Mouse (Mus musculus): ENCODE measurements around the gene Naglu. TPM values are rescaled to one million over a fixed set of nuclear protein-coding genes. Genes with fewer than 3 reads are reported as not detected.

The Naglu gene
- polyA plus RNA-seq, 1 experiment from 2014 or later = 25.6 TPM

DNA sequence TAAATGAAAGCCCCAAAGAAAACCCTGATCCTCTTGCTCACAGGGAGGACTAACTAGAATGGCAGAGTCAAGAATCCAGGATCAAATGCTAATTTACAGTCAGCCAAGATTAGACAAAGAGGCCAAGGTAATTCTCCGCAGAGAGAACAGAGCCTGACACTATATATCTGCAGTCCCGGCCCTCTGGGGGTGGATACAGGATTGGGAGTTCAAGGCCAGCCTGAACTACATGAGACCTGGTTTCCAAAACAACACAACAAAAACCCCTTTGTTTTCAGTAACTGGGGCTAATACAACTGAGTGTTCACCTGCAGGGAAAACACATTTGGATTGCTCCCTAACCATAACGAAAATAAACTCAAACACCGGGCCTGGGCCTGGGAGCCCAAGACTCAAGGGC lies 5.3 kb upstream of the Naglu start:
- Histone ChIP-seq H3K4me2 (replicated peaks; ENCODE audit: low read depth) (no peak overlapping the region; the same call in 1 of the 2 replicates), H3K36me3 (ENCODE audit: control insufficient read depth, insufficient read depth) (peaks cover 7% of the 10 kb centered on the region), H3K9me3 (ENCODE audit: control insufficient read depth) (no peaks in the 10 kb centered on the region), H3K27me3 (replicated peaks; ENCODE audit: control insufficient read depth, insufficient read depth, low read length) (no peaks in the 10 kb centered on the region), H3K4me1 (replicated peaks; ENCODE audit: control insufficient read depth, insufficient read depth, low read length) (peaks cover 16% of the 10 kb centered on the region; the same call in 1 of the 2 replicates), H3K9ac (ENCODE audit: low read depth, low read length) (no peak overlapping the region), H3K27ac (ENCODE audit: low read depth, low read length) (peak overlapping the region; percentile 92), H3K4me3 (ENCODE audit: low read depth, low read length) (no peak overlapping the region)
- WGBS = 42% methylated on average over 4 of the region's 4 CpGs
- TF ChIP-seq CTCF (IDR thresholded peaks at IDR 0.05; ENCODE audit: low read depth) = no peak
- ATAC-seq = no peak

DNA sequence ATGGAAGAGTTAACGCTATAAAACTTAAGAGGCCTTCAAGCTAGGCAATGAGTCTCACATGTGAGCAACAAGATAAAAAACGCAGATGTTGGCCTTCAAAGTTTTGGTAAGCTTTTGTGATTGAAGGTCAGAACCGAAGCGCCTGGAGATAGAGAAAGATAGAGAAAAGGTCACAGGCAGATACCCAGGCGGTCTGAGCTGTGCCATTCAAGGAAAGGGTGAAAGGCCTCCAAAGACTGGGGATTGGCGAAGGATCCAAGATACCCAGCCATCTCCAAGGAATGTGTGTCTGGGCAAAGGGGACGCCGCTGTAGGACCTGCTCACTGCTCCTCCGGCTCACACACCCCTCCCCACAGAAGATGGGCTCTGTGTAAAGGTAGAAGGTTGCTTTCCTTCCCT lies 4.8 kb upstream of the Naglu start:
- WGBS = 77% methylated on average over 9 of the region's 9 CpGs
- H3K4me2 ChIP-seq (replicated peaks; ENCODE audit: low read depth) = no peak overlapping the region
- no peak overlapping the region for H3K4me3 ChIP-seq (ENCODE audit: low read depth, low read length)
- H3K27me3 ChIP-seq (replicated peaks; ENCODE audit: control insufficient read depth, insufficient read depth, low read length) = no peaks in the 10 kb centered on the region
- TF ChIP-seq CTCF (IDR thresholded peaks at IDR 0.05; ENCODE audit: low read depth) = no peak
- no peaks in the 10 kb centered on the region for H3K9me3 ChIP-seq (ENCODE audit: control insufficient read depth)
- no peak for ATAC-seq
- H3K4me1 ChIP-seq (replicated peaks; ENCODE audit: control insufficient read depth, insufficient read depth, low read length) = peaks cover 16% of the 10 kb centered on the region; the same call in 1 of the 2 replicates
- peaks cover 7% of the 10 kb centered on the region for H3K36me3 ChIP-seq (ENCODE audit: control insufficient read depth, insufficient read depth)
- peak overlapping the region; percentile 92; the same call in 1 of the 2 replicates for H3K27ac ChIP-seq (ENCODE audit: low read depth, low read length)
- H3K9ac ChIP-seq (ENCODE audit: low read depth, low read length) = no peak overlapping the region

DNA sequence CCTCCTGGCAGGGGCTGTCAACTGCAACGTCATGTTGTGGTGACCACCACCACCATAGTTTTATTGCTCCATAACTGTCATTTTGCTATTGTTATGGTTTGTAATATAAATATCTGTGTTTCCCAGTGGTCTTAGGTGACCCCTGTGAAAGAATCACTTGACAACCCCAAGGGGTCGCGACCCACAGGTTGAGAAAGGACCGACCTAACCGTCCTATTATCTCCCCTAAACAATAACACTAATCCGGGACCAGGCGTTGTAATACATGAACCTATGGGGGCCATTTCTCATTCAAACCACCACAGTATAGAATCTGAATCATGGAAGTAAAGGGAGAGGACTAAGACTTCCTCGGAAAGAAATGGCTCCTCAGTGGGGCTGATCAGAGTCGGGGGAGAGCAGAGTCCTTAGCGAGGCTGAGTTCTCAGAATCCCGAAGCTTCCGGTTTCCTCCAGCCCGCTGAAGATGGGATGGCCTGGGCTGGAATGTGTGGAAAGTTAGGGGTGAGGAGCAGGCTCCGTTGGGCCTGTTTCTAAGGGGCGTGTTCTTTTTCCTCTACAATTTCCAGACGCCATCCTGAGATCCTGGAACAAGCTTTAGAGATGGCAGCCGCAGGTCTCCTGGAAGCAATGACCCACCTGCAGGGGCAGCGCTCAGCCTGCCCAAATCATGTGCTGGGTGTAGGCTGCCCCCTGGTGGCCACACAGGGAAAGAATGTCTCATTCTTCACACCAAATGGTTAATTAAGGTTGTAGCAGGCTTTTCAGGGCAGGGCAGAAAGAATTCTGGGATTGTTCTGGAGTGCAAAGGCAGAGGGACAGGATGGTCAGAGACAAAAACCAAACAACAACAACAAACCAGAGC lies 3.0 kb upstream of the Naglu start:
- ATAC-seq = no peak
- Histone ChIP-seq H3K9ac (ENCODE audit: low read depth, low read length) (no peak overlapping the region), H3K27ac (ENCODE audit: low read depth, low read length) (no peak overlapping the region), H3K36me3 (ENCODE audit: control insufficient read depth, insufficient read depth) (peaks cover 7% of the 10 kb centered on the region; the same call in 1 of the 2 replicates), H3K4me2 (replicated peaks; ENCODE audit: low read depth) (peak overlapping the region; percentile 64), H3K4me3 (ENCODE audit: low read depth, low read length) (peak overlapping the region; percentile 20; the same call in 1 of the 2 replicates), H3K9me3 (ENCODE audit: control insufficient read depth) (no peaks in the 10 kb centered on the region), H3K27me3 (replicated peaks; ENCODE audit: control insufficient read depth, insufficient read depth, low read length) (no peaks in the 10 kb centered on the region), H3K4me1 (replicated peaks; ENCODE audit: control insufficient read depth, insufficient read depth, low read length) (peaks cover 16% of the 10 kb centered on the region; the same call in 1 of the 2 replicates)
- 19% methylated on average over 18 of the region's 18 CpGs for WGBS
- TF ChIP-seq CTCF (IDR thresholded peaks at IDR 0.05; ENCODE audit: low read depth) = peak; percentile 99

DNA sequence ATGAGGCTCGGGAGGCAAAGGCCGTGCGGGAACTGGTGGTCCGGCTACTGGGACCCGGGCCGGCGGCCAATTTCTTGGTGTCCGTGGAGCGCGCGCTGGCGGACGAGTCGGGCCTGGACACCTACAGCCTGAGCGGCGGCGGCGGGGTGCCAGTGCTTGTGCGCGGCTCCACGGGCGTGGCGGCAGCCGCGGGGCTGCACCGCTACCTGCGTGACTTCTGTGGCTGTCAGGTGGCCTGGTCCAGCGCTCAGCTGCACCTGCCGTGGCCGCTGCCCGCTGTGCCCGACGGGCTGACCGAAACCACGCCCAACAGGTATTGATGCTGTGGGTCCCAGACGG lies 346 bp downstream of the Naglu start:
- no peaks in the 10 kb centered on the region for H3K27me3 ChIP-seq (replicated peaks; ENCODE audit: control insufficient read depth, insufficient read depth, low read length)
- H3K4me1 ChIP-seq (replicated peaks; ENCODE audit: control insufficient read depth, insufficient read depth, low read length) = peaks cover 4% of the 10 kb centered on the region; the same call in 1 of the 2 replicates
- H3K4me3 ChIP-seq (ENCODE audit: low read depth, low read length) = peak overlapping the region; percentile 78
- H3K36me3 ChIP-seq (ENCODE audit: control insufficient read depth, insufficient read depth) = no peaks in the 10 kb centered on the region
- no peak overlapping the region for H3K27ac ChIP-seq (ENCODE audit: low read depth, low read length)
- peak overlapping the region; percentile 53 for H3K9ac ChIP-seq (ENCODE audit: low read depth, low read length)
- no peaks in the 10 kb centered on the region for H3K9me3 ChIP-seq (ENCODE audit: control insufficient read depth)
- 0% methylated on average over 30 of the region's 36 CpGs for WGBS
- H3K4me2 ChIP-seq (replicated peaks; ENCODE audit: low read depth) = peak overlapping the region; percentile 99
- TF ChIP-seq CTCF (IDR thresholded peaks at IDR 0.05; ENCODE audit: low read depth) = no peak
- ATAC-seq = peak; percentile 63

DNA sequence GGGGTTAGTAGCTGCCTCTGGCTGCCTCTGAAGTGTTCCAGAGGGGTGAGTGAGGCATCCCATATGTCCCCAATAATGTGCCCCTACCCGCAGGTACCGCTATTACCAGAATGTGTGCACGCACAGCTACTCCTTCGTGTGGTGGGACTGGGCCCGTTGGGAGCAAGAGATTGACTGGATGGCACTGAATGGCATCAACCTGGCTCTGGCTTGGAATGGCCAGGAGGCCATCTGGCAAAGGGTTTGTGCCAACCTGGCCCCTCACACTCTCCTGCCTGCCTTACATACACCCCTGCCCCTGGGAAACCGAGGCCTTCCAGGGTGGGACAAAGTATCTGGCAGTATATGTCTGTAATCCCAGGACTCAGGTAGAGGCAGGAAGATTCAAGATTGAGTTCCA lies 1.2 kb downstream of the Naglu start:
- H3K27me3 ChIP-seq (replicated peaks; ENCODE audit: control insufficient read depth, insufficient read depth, low read length) = no peaks in the 10 kb centered on the region
- H3K4me2 ChIP-seq (replicated peaks; ENCODE audit: low read depth) = no peak overlapping the region
- no peak overlapping the region for H3K9ac ChIP-seq (ENCODE audit: low read depth, low read length)
- no peak for ATAC-seq
- H3K4me3 ChIP-seq (ENCODE audit: low read depth, low read length) = no peak overlapping the region
- TF ChIP-seq CTCF (IDR thresholded peaks at IDR 0.05; ENCODE audit: low read depth) = no peak
- H3K4me1 ChIP-seq (replicated peaks; ENCODE audit: control insufficient read depth, insufficient read depth, low read length) = peaks cover 3% of the 10 kb centered on the region; the same call in 1 of the 2 replicates
- H3K27ac ChIP-seq (ENCODE audit: low read depth, low read length) = no peak overlapping the region
- peaks cover under 1% of the 10 kb centered on the region; the same call in 1 of the 2 replicates for H3K36me3 ChIP-seq (ENCODE audit: control insufficient read depth, insufficient read depth)
- WGBS = 72% methylated on average over 6 of the region's 6 CpGs
- no peaks in the 10 kb centered on the region for H3K9me3 ChIP-seq (ENCODE audit: control insufficient read depth)

DNA sequence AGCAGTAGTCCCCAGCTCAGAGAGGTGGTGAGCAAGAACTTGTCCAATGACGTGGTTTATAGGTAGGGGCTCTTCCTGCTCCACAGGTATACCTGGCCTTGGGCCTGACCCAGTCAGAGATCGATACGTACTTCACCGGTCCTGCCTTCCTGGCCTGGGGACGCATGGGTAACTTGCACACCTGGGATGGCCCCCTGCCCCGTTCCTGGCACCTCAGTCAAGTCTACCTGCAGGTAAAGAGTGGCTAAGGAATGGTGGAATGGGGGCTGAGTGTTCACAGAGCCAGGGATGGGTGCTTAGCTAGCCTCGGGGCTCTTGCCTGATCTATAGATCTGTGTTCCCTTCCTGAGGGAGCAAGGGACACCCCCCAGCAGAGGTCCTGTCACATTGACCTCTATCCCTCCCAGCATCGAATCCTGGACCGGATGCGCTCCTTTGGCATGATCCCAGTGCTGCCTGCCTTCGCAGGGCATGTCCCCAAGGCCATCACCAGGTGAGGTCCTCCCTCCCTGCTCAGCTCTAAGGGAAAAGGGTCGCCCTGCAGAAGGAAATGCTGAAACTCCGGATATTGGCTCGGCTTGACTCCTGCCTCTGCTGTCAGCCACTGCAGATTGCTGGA lies 2.1 kb downstream of the Naglu start:
- Histone ChIP-seq H3K4me1 (replicated peaks; ENCODE audit: control insufficient read depth, insufficient read depth, low read length) (no peaks in the 10 kb centered on the region), H3K4me3 (ENCODE audit: low read depth, low read length) (no peak overlapping the region), H3K27me3 (replicated peaks; ENCODE audit: control insufficient read depth, insufficient read depth, low read length) (no peaks in the 10 kb centered on the region), H3K36me3 (ENCODE audit: control insufficient read depth, insufficient read depth) (peaks cover 9% of the 10 kb centered on the region; the same call in 1 of the 2 replicates), H3K9ac (ENCODE audit: low read depth, low read length) (no peak overlapping the region), H3K4me2 (replicated peaks; ENCODE audit: low read depth) (no peak overlapping the region), H3K27ac (ENCODE audit: low read depth, low read length) (no peak overlapping the region), H3K9me3 (ENCODE audit: control insufficient read depth) (no peaks in the 10 kb centered on the region)
- no peak for ATAC-seq
- 80% methylated on average over 14 of the region's 14 CpGs for WGBS
- TF ChIP-seq CTCF (IDR thresholded peaks at IDR 0.05; ENCODE audit: low read depth) = no peak
